Mouse (Mus musculus): Measurements from ENCODE around the gene Olfr1419. TPM values are rescaled to one million over a fixed set of nuclear protein-coding genes. Genes with fewer than 3 reads are reported as not detected.

Olfr1419 gene
- not detected for polyA plus RNA-seq (2014; fragmentation: Illumina TruSeq; extraction: RNeasy Lipid Tissue Mini Kit (QIAGEN cat#74804); ENCODE audit: low read depth, low replicate concordance)

GRCm38 (mm10) chr19:11875006-11875405 lies at the start of gene Olfr1419:
Gene Olfr1419, minus strand, starts transcription at chr19:11875106.

GRCm38 (mm10) chr19:11912037-11912532 lies 37.2 kb upstream of the Olfr1419 start, which contains the start of gene Patl1:
Gene Patl1, plus strand, starts transcription at chr19:11912399.

GRCm38 (mm10) chr19:11886265-11886664 lies 11.4 kb upstream of the Olfr1419 start, which contains the start of gene Olfr1420:
Gene Olfr1420, plus strand, starts transcription at chr19:11886565.

GRCm38 (mm10) chr19:11860966-11861365 lies 13.9 kb downstream of the Olfr1419 start, which contains the start of gene Olfr1418:
Gene Olfr1418, minus strand, starts transcription at chr19:11861066.

GRCm38 (mm10) chr19:11839119-11839518 lies 35.8 kb downstream of the Olfr1419 start, which contains the start of gene Olfr1417:
Gene Olfr1417, minus strand, starts transcription at chr19:11839219.

GRCm38 (mm10) chr19:11819143-11819700 lies 55.7 kb downstream of the Olfr1419 start, which contains the start of gene Stx3:
Gene Stx3, minus strand, starts transcription at chr19:11819403.

Other genes with a start within 250 kb of the Olfr1419 start
- not detected for gene Ms4a3, start 234.3 kb downstream of the Olfr1419 start, polyA plus RNA-seq (2014; fragmentation: Illumina TruSeq; extraction: RNeasy Lipid Tissue Mini Kit (QIAGEN cat#74804); ENCODE audit: low read depth, low replicate concordance)
- not detected for gene Oosp2, start 214.5 kb downstream of the Olfr1419 start, polyA plus RNA-seq (2014; fragmentation: Illumina TruSeq; extraction: RNeasy Lipid Tissue Mini Kit (QIAGEN cat#74804); ENCODE audit: low read depth, low replicate concordance)
- not detected for gene Oosp1, start 184.0 kb downstream of the Olfr1419 start, polyA plus RNA-seq (2014; fragmentation: Illumina TruSeq; extraction: RNeasy Lipid Tissue Mini Kit (QIAGEN cat#74804); ENCODE audit: low read depth, low replicate concordance)
- gene Oosp3, start 178.1 kb downstream of the Olfr1419 start, polyA plus RNA-seq (2014; fragmentation: Illumina TruSeq; extraction: RNeasy Lipid Tissue Mini Kit (QIAGEN cat#74804); ENCODE audit: low read depth, low replicate concordance) = not detected
- not detected for gene Gif, start 127.6 kb downstream of the Olfr1419 start, polyA plus RNA-seq (2014; fragmentation: Illumina TruSeq; extraction: RNeasy Lipid Tissue Mini Kit (QIAGEN cat#74804); ENCODE audit: low read depth, low replicate concordance)
- 35.4 TPM for gene Mrpl16, start 104.7 kb downstream of the Olfr1419 start, polyA plus RNA-seq (2014; fragmentation: Illumina TruSeq; extraction: RNeasy Lipid Tissue Mini Kit (QIAGEN cat#74804); ENCODE audit: low read depth, low replicate concordance)
- gene Stx3, start 55.7 kb downstream of the Olfr1419 start, polyA plus RNA-seq (2014; fragmentation: Illumina TruSeq; extraction: RNeasy Lipid Tissue Mini Kit (QIAGEN cat#74804); ENCODE audit: low read depth, low replicate concordance) = 1.8 TPM
- not detected for gene Olfr1417, start 35.9 kb downstream of the Olfr1419 start, polyA plus RNA-seq (2014; fragmentation: Illumina TruSeq; extraction: RNeasy Lipid Tissue Mini Kit (QIAGEN cat#74804); ENCODE audit: low read depth, low replicate concordance)
- gene Olfr1418, start 14.0 kb downstream of the Olfr1419 start, polyA plus RNA-seq (2014; fragmentation: Illumina TruSeq; extraction: RNeasy Lipid Tissue Mini Kit (QIAGEN cat#74804); ENCODE audit: low read depth, low replicate concordance) = not detected
- gene Olfr1420, start 11.5 kb upstream of the Olfr1419 start, polyA plus RNA-seq (2014; fragmentation: Illumina TruSeq; extraction: RNeasy Lipid Tissue Mini Kit (QIAGEN cat#74804); ENCODE audit: low read depth, low replicate concordance) = not detected
- gene Patl1, start 37.3 kb upstream of the Olfr1419 start, polyA plus RNA-seq (2014; fragmentation: Illumina TruSeq; extraction: RNeasy Lipid Tissue Mini Kit (QIAGEN cat#74804); ENCODE audit: low read depth, low replicate concordance) = 16.1 TPM
- 19.4 TPM for gene Osbp, start 90.8 kb upstream of the Olfr1419 start, polyA plus RNA-seq (2014; fragmentation: Illumina TruSeq; extraction: RNeasy Lipid Tissue Mini Kit (QIAGEN cat#74804); ENCODE audit: low read depth, low replicate concordance)
- gene Olfr1423, start 166.2 kb upstream of the Olfr1419 start, polyA plus RNA-seq (2014; fragmentation: Illumina TruSeq; extraction: RNeasy Lipid Tissue Mini Kit (QIAGEN cat#74804); ENCODE audit: low read depth, low replicate concordance) = not detected
- gene Olfr1424, start 187.6 kb upstream of the Olfr1419 start, polyA plus RNA-seq (2014; fragmentation: Illumina TruSeq; extraction: RNeasy Lipid Tissue Mini Kit (QIAGEN cat#74804); ENCODE audit: low read depth, low replicate concordance) = not detected
- gene Olfr1425, start 202.6 kb upstream of the Olfr1419 start, polyA plus RNA-seq (2014; fragmentation: Illumina TruSeq; extraction: RNeasy Lipid Tissue Mini Kit (QIAGEN cat#74804); ENCODE audit: low read depth, low replicate concordance) = not detected
- gene Olfr1426, start 216.9 kb upstream of the Olfr1419 start, polyA plus RNA-seq (2014; fragmentation: Illumina TruSeq; extraction: RNeasy Lipid Tissue Mini Kit (QIAGEN cat#74804); ENCODE audit: low read depth, low replicate concordance) = not detected
- gene Olfr1427, start 228.2 kb upstream of the Olfr1419 start, polyA plus RNA-seq (2014; fragmentation: Illumina TruSeq; extraction: RNeasy Lipid Tissue Mini Kit (QIAGEN cat#74804); ENCODE audit: low read depth, low replicate concordance) = not detected
- not detected for gene Olfr1428, start 240.8 kb upstream of the Olfr1419 start, polyA plus RNA-seq (2014; fragmentation: Illumina TruSeq; extraction: RNeasy Lipid Tissue Mini Kit (QIAGEN cat#74804); ENCODE audit: low read depth, low replicate concordance)
- not detected for gene Olfr76, start 248.1 kb upstream of the Olfr1419 start, polyA plus RNA-seq (2014; fragmentation: Illumina TruSeq; extraction: RNeasy Lipid Tissue Mini Kit (QIAGEN cat#74804); ENCODE audit: low read depth, low replicate concordance)